Comparison of ENCODE assay signal across 7 mouse cellular contexts in genomic region chr17:57275997-57276351, GRCm38 (mm10). TPM values are rescaled to one million over a fixed set of nuclear protein-coding genes. Genes with fewer than 3 reads are reported as not detected.
DNase-seq lines count a peak whose midpoint lies in the region; ATAC-seq and TF ChIP-seq lines count a peak whose summit lies in the region.

No protein-coding gene starts in this region.

- H3K4me3 ChIP-seq in lung, embryonic 14.5 days (ENCODE audit: low read depth, low read length) = peak overlapping the region; percentile 53
- H3K4me3 ChIP-seq in embryonic facial prominence, embryonic 12.5 days = peak overlapping the region; percentile 47
- H3K4me3 ChIP-seq in hindbrain, embryonic 11.5 days (ENCODE audit: low read depth, low read length) = peak overlapping the region; percentile 39
- H3K4me3 ChIP-seq in macrophage (ENCODE audit: inconsistent target) = peak overlapping the region; percentile 76

- peaks cover 34% of the 10 kb centered on the region for H3K79me2 ChIP-seq in macrophage (ENCODE audit: inconsistent target)

- H3K27me3 ChIP-seq in lung, embryonic 14.5 days (ENCODE audit: insufficient read depth, low read length) = peaks cover 11% of the 10 kb centered on the region; the same call in 1 of the 2 replicates
- peaks cover 38% of the 10 kb centered on the region for H3K27me3 ChIP-seq in embryonic facial prominence, embryonic 12.5 days
- peaks cover 31% of the 10 kb centered on the region for H3K27me3 ChIP-seq in hindbrain, embryonic 11.5 days (ENCODE audit: control insufficient read depth, insufficient read depth, low read length)

- peak overlapping the region; percentile 79 for H3K4me2 ChIP-seq in lung, embryonic 14.5 days
- H3K4me2 ChIP-seq in embryonic facial prominence, embryonic 12.5 days (replicated peaks) = peak overlapping the region; percentile 69
- H3K4me2 ChIP-seq in hindbrain, embryonic 11.5 days (replicated peaks; ENCODE audit: low read depth, low read length) = peak overlapping the region; percentile 59

- no peaks in the 10 kb centered on the region for H3K9me3 ChIP-seq in lung, embryonic 14.5 days (ENCODE audit: low read depth, low read length)
- H3K9me3 ChIP-seq in embryonic facial prominence, embryonic 12.5 days = no peaks in the 10 kb centered on the region
- no peaks in the 10 kb centered on the region for H3K9me3 ChIP-seq in hindbrain, embryonic 11.5 days (ENCODE audit: control insufficient read depth, low read length)

- no peak for TF ChIP-seq CTCF in lung, embryonic 14.5 days (IDR thresholded peaks at IDR 0.05; ENCODE audit: low read depth)

- no peaks in the 10 kb centered on the region for H3K36me3 ChIP-seq in lung, embryonic 14.5 days (ENCODE audit: insufficient read depth)
- H3K36me3 ChIP-seq in embryonic facial prominence, embryonic 12.5 days = no peaks in the 10 kb centered on the region
- H3K36me3 ChIP-seq in hindbrain, embryonic 11.5 days (ENCODE audit: control insufficient read depth, insufficient read depth, low read length) = no peaks in the 10 kb centered on the region
- H3K36me3 ChIP-seq in macrophage (ENCODE audit: inconsistent target) = no peaks in the 10 kb centered on the region

- no peak for DNase-seq in lung, embryonic 14.5 days
- DNase-seq in lung, postnatal 36 days = no peak
- peak; percentile 41 for DNase-seq in hindbrain, embryonic 11.5 days (ENCODE audit: low spot score)
- no peak for DNase-seq in gastrocnemius, postnatal 4 days (ENCODE audit: low spot score in 2 of 2)
- no peak for DNase-seq in ovary, postnatal 10 days (ENCODE audit: low spot score)

- peak; percentile 39; the same call in 1 of the 2 replicates for ATAC-seq in lung, embryonic 14.5 days (ENCODE audit: insufficient read depth)
- no peak for ATAC-seq in embryonic facial prominence, embryonic 12.5 days (ENCODE audit: insufficient number of reproducible peaks, insufficient read depth, low FRiP score, low TSS enrichment)
- ATAC-seq in hindbrain, embryonic 11.5 days (ENCODE audit: low FRiP score) = peak; percentile 28; the same call in 1 of the 2 replicates

- 3% methylated on average over 13 of the region's 13 CpGs for WGBS in lung, embryonic 14.5 days
- WGBS in embryonic facial prominence, embryonic 12.5 days = 2% methylated on average over 13 of the region's 13 CpGs
- WGBS in hindbrain, embryonic 11.5 days = 5% methylated on average over 13 of the region's 13 CpGs
- 7% methylated on average over 12 of the region's 13 CpGs for WGBS in macrophage (ENCODE audit: missing documents)

- H3K27ac ChIP-seq in lung, embryonic 14.5 days (ENCODE audit: low read depth) = no peak overlapping the region
- H3K27ac ChIP-seq in embryonic facial prominence, embryonic 12.5 days = no peak overlapping the region
- no peak overlapping the region for H3K27ac ChIP-seq in hindbrain, embryonic 11.5 days (ENCODE audit: low read depth, low read length)
- H3K27ac ChIP-seq in macrophage = peak overlapping the region; percentile 72

- no peaks in the 10 kb centered on the region for H3K4me1 ChIP-seq in lung, embryonic 14.5 days (ENCODE audit: insufficient read depth)
- peaks cover 11% of the 10 kb centered on the region; the same call in 1 of the 2 replicates for H3K4me1 ChIP-seq in embryonic facial prominence, embryonic 12.5 days
- peaks cover 4% of the 10 kb centered on the region; the same call in 1 of the 2 replicates for H3K4me1 ChIP-seq in hindbrain, embryonic 11.5 days (replicated peaks; ENCODE audit: control insufficient read depth, insufficient read depth, low read length)

- H3K9ac ChIP-seq in lung, embryonic 14.5 days = 0 out of 2 replicates have a peak overlapping the region, but pooled peaks have one; percentile 9
- H3K9ac ChIP-seq in embryonic facial prominence, embryonic 12.5 days = no peak overlapping the region
- H3K9ac ChIP-seq in hindbrain, embryonic 11.5 days (ENCODE audit: low read depth, low read length) = no peak overlapping the region

RNA-seq across cellular contexts. Expression of gene Vav1, which starts 2.9 kb away (rescaled TPM):
- 2.7 TPM in 2 replicates for polyA plus RNA-seq in lung, embryonic 14.5 days (2014; fragmentation: Nextera tagmentation; extraction: Ambion mirVana)
- polyA plus RNA-seq in embryonic facial prominence, embryonic 12.5 days (2016; fragmentation: Nextera tagmentation; extraction: Ambion mirVana) = 1.7 and 2.1 TPM in 2 replicates
- 2.5 and 2.6 TPM in 2 replicates for polyA plus RNA-seq in hindbrain, embryonic 11.5 days (2014; fragmentation: Nextera tagmentation; extraction: Ambion mirVana)
- total RNA-seq in macrophage (2018; cell fraction: chromatin; rRNA removed) = 100 to 1,000 TPM; 144 to 640 (median 355) TPM
- 100 to 1,000 TPM in 25 of 26 experiments, 10 to 100 TPM in 1; 97.9 to 300 (median 165) TPM for total RNA-seq in macrophage (2018; cell fraction: cytosol; rRNA removed)
- total RNA-seq in macrophage (2018; cell fraction: nucleus; rRNA removed) = 100 to 1,000 TPM; 118 to 364 (median 250) TPM
- polyA plus RNA-seq in macrophage (2018) = 91.4 to 144 TPM (median 106 TPM) in 3 replicates
- 1 to 10 TPM; 2.1 to 3.4 TPM for total RNA-seq in gastrocnemius, postnatal 4 days (2021)

RNA-seq across cellular contexts. Expression of gene Trip10, which starts 26.7 kb away (rescaled TPM):
- 39.9 and 40.3 TPM in 2 replicates for polyA plus RNA-seq in lung, embryonic 14.5 days (2014; fragmentation: Nextera tagmentation; extraction: Ambion mirVana)
- 33.8 and 35.6 TPM in 2 replicates for polyA plus RNA-seq in embryonic facial prominence, embryonic 12.5 days (2016; fragmentation: Nextera tagmentation; extraction: Ambion mirVana)
- polyA plus RNA-seq in hindbrain, embryonic 11.5 days (2014; fragmentation: Nextera tagmentation; extraction: Ambion mirVana) = 21.8 and 21.9 TPM in 2 replicates
- total RNA-seq in macrophage (2018; cell fraction: chromatin; rRNA removed) = 100 to 1,000 TPM in 5 of 26 experiments, 10 to 100 TPM in 21; 14.3 to 357 (median 42.1) TPM
- 10 to 100 TPM in 17 of 26 experiments, 1 to 10 TPM in 9; 5.2 to 56.0 (median 15.0) TPM for total RNA-seq in macrophage (2018; cell fraction: cytosol; rRNA removed)
- total RNA-seq in macrophage (2018; cell fraction: nucleus; rRNA removed) = 100 to 1,000 TPM in 3 of 26 experiments, 10 to 100 TPM in 19, 1 to 10 TPM in 4; 8.2 to 261 (median 20.5) TPM
- polyA plus RNA-seq in macrophage (2018) = 16.5 to 20.2 TPM (median 17.0 TPM) in 3 replicates
- total RNA-seq in gastrocnemius, postnatal 4 days (2021) = 10 to 100 TPM; 61.0 to 81.5 TPM

RNA-seq across cellular contexts. Expression of gene Gpr108, which starts 27.7 kb away (rescaled TPM):
- 30.8 and 33.9 TPM in 2 replicates for polyA plus RNA-seq in lung, embryonic 14.5 days (2014; fragmentation: Nextera tagmentation; extraction: Ambion mirVana)
- 28.8 and 31.9 TPM in 2 replicates for polyA plus RNA-seq in embryonic facial prominence, embryonic 12.5 days (2016; fragmentation: Nextera tagmentation; extraction: Ambion mirVana)
- polyA plus RNA-seq in hindbrain, embryonic 11.5 days (2014; fragmentation: Nextera tagmentation; extraction: Ambion mirVana) = 23.5 and 23.9 TPM in 2 replicates
- total RNA-seq in macrophage (2018; cell fraction: chromatin; rRNA removed) = 10 to 100 TPM; 24.7 to 90.1 (median 45.8) TPM
- total RNA-seq in macrophage (2018; cell fraction: cytosol; rRNA removed) = 10 to 100 TPM; 34.9 to 64.9 (median 53.9) TPM
- total RNA-seq in macrophage (2018; cell fraction: nucleus; rRNA removed) = 10 to 100 TPM; 41.5 to 96.3 (median 60.9) TPM
- 44.3 to 68.7 TPM (median 50.3 TPM) in 3 replicates for polyA plus RNA-seq in macrophage (2018)
- total RNA-seq in gastrocnemius, postnatal 4 days (2021) = 10 to 100 TPM; 24.8 to 25.6 TPM

RNA-seq across cellular contexts. Expression of gene C3, which starts 48.0 kb away (rescaled TPM):
- 0.64 and 0.67 TPM in 2 replicates for polyA plus RNA-seq in lung, embryonic 14.5 days (2014; fragmentation: Nextera tagmentation; extraction: Ambion mirVana)
- polyA plus RNA-seq in embryonic facial prominence, embryonic 12.5 days (2016; fragmentation: Nextera tagmentation; extraction: Ambion mirVana) = 0.37 and 0.56 TPM in 2 replicates
- 0.36 and 0.82 TPM in 2 replicates for polyA plus RNA-seq in hindbrain, embryonic 11.5 days (2014; fragmentation: Nextera tagmentation; extraction: Ambion mirVana)
- total RNA-seq in macrophage (2018; cell fraction: chromatin; rRNA removed) = 100 to 1,000 TPM in 15 of 26 experiments, 10 to 100 TPM in 7, 1 to 10 TPM in 4; 3.9 to 776 (median 193) TPM
- total RNA-seq in macrophage (2018; cell fraction: cytosol; rRNA removed) = 100 to 1,000 TPM in 15 of 26 experiments, 10 to 100 TPM in 11; 11.1 to 560 (median 171) TPM
- 100 to 1,000 TPM in 21 of 26 experiments, 10 to 100 TPM in 5; 12.5 to 881 (median 340) TPM for total RNA-seq in macrophage (2018; cell fraction: nucleus; rRNA removed)
- 15.9 to 57.7 TPM (median 40.8 TPM) in 3 replicates for polyA plus RNA-seq in macrophage (2018)
- 10 to 100 TPM in 1 of 2 experiments, 1 to 10 TPM in 1; 5.3 to 19.8 TPM for total RNA-seq in gastrocnemius, postnatal 4 days (2021)

Comparison
In these comparisons a context has a peak if more than half of its experiments do, and no peak if none do; other contexts are left out.
1. RNA of gene Vav1, which starts 2.9 kb away (polyA plus RNA-seq): 91.4 to 144 TPM in macrophage; 2.7 TPM in lung, embryonic 14.5 days, 2.5 to 2.6 TPM in hindbrain, embryonic 11.5 days and 1.7 to 2.1 TPM in embryonic facial prominence, embryonic 12.5 days; every median in the first group is over 10 times any median in the second.
2. Peak in every context shown above with its lines, with median percentiles within 50 percentile points of each other: H3K4me2 ChIP-seq and H3K4me3 ChIP-seq.